Mouse (Mus musculus) urinary bladder, postnatal 14 days (tissue): ENCODE results near the gene Mthfd1l.

ENCODE experiments used
- DNase-seq: peaks from one replicate; pipeline ENCODE4 v3.0.0; 2021; ENCODE audit warnings: low spot score

The Mthfd1l gene

DNA sequence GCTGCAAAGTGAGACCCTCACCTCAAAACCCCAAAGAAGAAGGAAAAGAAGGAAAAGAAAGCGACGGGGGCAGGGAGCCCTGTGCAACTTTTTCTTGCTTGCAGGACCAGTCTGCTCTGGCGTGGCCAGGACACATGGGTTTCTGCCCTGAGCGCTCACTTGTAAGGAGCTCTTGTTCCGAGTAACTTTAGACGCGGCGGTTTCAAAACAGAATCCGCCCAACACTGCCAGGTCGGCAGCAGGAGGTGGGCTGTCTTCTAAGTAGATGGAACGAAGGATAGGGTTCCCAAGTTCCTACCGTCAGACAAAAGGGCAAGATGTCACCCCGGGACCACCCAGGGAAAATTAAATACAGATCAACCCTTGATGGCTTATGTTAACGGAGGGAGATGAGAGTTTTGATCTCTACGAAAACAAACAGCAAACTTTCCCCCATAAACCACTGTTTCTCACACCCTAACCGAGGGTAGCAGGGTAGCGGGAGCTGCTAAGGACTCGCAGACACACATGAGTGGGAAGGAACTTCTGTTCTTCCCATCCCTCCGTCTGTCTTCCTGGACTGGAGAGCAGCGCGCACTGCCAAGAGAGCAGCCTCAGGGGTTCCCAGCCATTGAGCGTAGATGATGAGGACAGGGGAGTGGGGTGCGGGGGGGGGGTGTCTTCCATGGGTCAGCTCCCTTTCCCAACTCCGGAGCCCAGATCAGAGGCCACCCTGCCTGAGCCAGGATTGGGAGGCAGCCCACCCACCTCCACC, 237.6 kb downstream of the Mthfd1l start:
- DNase-seq = peak; percentile 16

DNA sequence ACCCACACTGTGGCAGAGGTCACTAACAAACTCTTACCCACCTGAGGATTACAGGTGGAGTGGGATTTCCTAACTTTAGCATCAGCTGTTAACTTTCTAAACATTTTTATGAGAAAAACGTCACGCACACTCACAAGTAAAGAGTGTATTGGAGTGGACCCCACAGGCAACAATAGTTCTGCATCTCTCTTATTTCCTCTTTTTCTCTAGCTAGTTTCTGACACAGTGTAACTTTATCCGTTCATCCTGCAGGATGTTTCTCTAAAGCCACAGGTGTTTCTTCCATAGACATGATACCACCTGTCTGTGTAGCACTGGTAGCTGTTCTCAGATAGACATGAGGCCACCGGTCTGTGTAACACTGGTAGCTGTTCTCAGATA, 238.1 kb downstream of the Mthfd1l start:
- DNase-seq = no peak
